24 mouse cellular contexts compared by ENCODE assay signal in the genomic region with DNA sequence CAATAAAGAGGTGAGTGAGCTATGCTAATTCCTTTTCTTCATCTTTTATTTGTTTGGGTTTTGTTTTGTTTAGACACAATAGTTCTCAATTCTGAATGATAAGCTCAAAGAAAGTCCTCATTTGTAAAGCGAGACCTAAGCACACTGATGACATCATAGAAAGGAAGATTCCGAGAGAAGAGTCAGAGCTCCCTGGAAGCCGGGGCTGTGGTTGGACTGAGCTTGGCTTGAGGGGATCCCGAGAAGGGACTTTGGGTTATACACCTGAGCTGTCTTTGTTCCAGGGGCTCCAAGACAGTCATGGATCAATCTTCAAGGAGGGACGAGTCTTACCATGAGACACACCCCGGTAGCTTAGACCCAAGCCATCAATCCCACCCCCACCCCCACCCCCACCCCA. TPM values are rescaled to one million over a fixed set of nuclear protein-coding genes. Genes with fewer than 3 reads are reported as not detected.
"Had no signal": no experiment of that assay in that cellular context is flagged by ENCODE, and none has a peak within 500 bp of the region (broad histone marks: within the 10 kb centered on the region; RNA-seq: fewer than 3 reads in every experiment).

A gene (plus strand): TSS at position 301 of the 400 bp plus-strand sequence.

- H3K4me1 ChIP-seq: liver, embryonic 15.5 days; lung, embryonic 15.5 days; midbrain, embryonic 13.5 days; midbrain, embryonic 15.5 days; neural tube, embryonic 12.5 days; stomach, embryonic 15.5 days had no signal

- H3K27me3 ChIP-seq: liver, embryonic 15.5 days; lung, embryonic 15.5 days; midbrain, embryonic 13.5 days; midbrain, embryonic 15.5 days; neural tube, embryonic 12.5 days; stomach, embryonic 15.5 days had no signal

- H3K36me3 ChIP-seq: liver, embryonic 15.5 days; lung, embryonic 15.5 days; midbrain, embryonic 13.5 days; midbrain, embryonic 15.5 days; neural tube, embryonic 12.5 days; stomach, embryonic 15.5 days had no signal

- H3K4me3 ChIP-seq: liver, embryonic 15.5 days; lung, embryonic 15.5 days; midbrain, embryonic 13.5 days; midbrain, embryonic 15.5 days; neural tube, embryonic 12.5 days; stomach, embryonic 15.5 days had no signal

- DNase-seq: liver, postnatal 0 days; lung, adult 2 months; lung, postnatal 36 days; right cerebral cortex, postnatal 14 days; thymus, adult 2 months; thymus, postnatal 25 days; thymus, postnatal 4 days had no signal

- ATAC-seq: liver, postnatal 0 days; lung, postnatal 0 days; midbrain, embryonic 13.5 days; midbrain, embryonic 15.5 days had no signal

- H3K9me3 ChIP-seq: liver, embryonic 15.5 days; lung, embryonic 15.5 days; midbrain, embryonic 13.5 days; midbrain, embryonic 15.5 days; neural tube, embryonic 12.5 days; stomach, embryonic 15.5 days had no signal

- H3K27ac ChIP-seq: liver, embryonic 15.5 days; lung, embryonic 15.5 days; macrophage; midbrain, embryonic 13.5 days; midbrain, embryonic 15.5 days; neural tube, embryonic 12.5 days; stomach, embryonic 15.5 days; stomach, postnatal 0 days had no signal

- H3K9ac ChIP-seq: liver, embryonic 15.5 days; liver, postnatal 0 days; lung, embryonic 15.5 days; midbrain, embryonic 13.5 days; midbrain, embryonic 15.5 days; neural tube, embryonic 12.5 days; stomach, embryonic 15.5 days had no signal

- H3K4me2 ChIP-seq: liver, embryonic 15.5 days; lung, embryonic 15.5 days; midbrain, embryonic 11.5 days; midbrain, embryonic 13.5 days; midbrain, embryonic 15.5 days; neural tube, embryonic 12.5 days; stomach, embryonic 15.5 days had no signal

RNA-seq across cellular contexts. Expression of the gene that starts here (rescaled TPM):
- total RNA-seq: megakaryocyte progenitor cell, adult 5-6 weeks; midbrain, postnatal 0 days; monocyte, adult 5-6 weeks; neutrophil, adult 5-6 weeks had no signal
- polyA plus RNA-seq: liver, embryonic 15.5 days; liver, postnatal 0 days; lung, adult 2 months; lung, embryonic 15.5 days; lung, postnatal 0 days; macrophage; midbrain, embryonic 11.5 days; midbrain, embryonic 13.5 days; midbrain, embryonic 15.5 days; midbrain, postnatal 0 days; neural tube, embryonic 12.5 days; neural tube, embryonic 14.5 days; spleen, adult 2 months; stomach, embryonic 15.5 days; stomach, postnatal 0 days; thymus, adult 2 months; urinary bladder, adult 2 months had no signal
